Mouse (Mus musculus) lung, adult 2 months (tissue): ENCODE data around the gene Galnt18.

Experiments used
- CTCF ChIP-seq: fragments of 200-500 bp; IDR thresholded peaks from 2 replicates; pipeline ENCODE4 v1.5.1; 2011; ENCODE audit warnings: mild to moderate bottlenecking, low read length, control low read depth; ENCODE audit not compliant: insufficient read depth
- POLR2A ChIP-seq: fragments of 200-500 bp; IDR thresholded peaks from 2 replicates; pipeline ENCODE4 v1.6.1; 2011; ENCODE audit warnings: low read depth, mild to moderate bottlenecking, control low read depth, low read length, borderline replicate concordance; ENCODE audit errors: extremely low read depth

GRCm38 (mm10) chr7:111800785-111801184, 21.0 kb upstream of the Galnt18 start:
- no peak for TF ChIP-seq CTCF
- TF ChIP-seq POLR2A: no peak
